Mouse (Mus musculus) spleen, adult 2 months (tissue): ENCODE results near the gene Vdr.

Experiments used
- CTCF ChIP-seq: fragments of 200-500 bp; IDR thresholded peaks from 2 replicates; pipeline ENCODE4 v1.5.1; 2011; ENCODE audit warnings: mild to moderate bottlenecking, inconsistent platforms; ENCODE audit not compliant: insufficient read depth, insufficient read length, insufficient replicate concordance; ENCODE audit errors: extremely low read depth
- POLR2A ChIP-seq: fragments of 200-500 bp; IDR thresholded peaks from 2 replicates; pipeline ENCODE4 v1.6.1; 2011; ENCODE audit warnings: low read depth, low read length, inconsistent platforms

DNA sequence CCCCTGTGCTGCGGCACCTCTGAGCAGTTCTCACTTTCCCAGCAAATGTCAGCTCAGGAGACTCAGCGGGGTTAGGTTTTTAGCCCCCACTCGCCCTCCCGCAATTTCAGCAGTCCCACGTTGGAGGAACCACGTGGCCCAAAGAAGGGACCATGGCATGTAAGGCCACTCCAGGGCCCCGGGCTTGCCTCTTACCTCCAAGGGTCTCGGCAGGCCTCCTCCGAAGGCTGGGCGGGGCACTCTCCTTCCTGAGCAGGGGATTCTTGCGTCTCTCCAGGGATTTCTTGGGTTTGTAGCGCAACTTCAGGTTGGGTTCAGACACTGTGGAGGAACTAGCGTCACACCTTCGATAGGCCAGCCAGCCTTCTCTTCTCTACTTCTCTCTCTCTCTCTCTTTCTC, 101.2 kb downstream of the Vdr start:
- no peak for TF ChIP-seq POLR2A
- TF ChIP-seq CTCF: no peak
